Mouse (Mus musculus): Measurements from ENCODE around the gene Six1.
"Not testable (repeated sequence)": the region's sequence is repeated elsewhere in the genome, so short reads cannot be mapped to it uniquely, and the experiment has no call there.

The Six1 gene

GRCm38 (mm10) chr12:73053668-73054241 lies at the start of gene Six1:
Gene Six1, minus strand, starts transcription at chr12:73053887.
- DNase-seq (ENCODE audit: low spot score in 2 of 2), result no peak

DNA sequence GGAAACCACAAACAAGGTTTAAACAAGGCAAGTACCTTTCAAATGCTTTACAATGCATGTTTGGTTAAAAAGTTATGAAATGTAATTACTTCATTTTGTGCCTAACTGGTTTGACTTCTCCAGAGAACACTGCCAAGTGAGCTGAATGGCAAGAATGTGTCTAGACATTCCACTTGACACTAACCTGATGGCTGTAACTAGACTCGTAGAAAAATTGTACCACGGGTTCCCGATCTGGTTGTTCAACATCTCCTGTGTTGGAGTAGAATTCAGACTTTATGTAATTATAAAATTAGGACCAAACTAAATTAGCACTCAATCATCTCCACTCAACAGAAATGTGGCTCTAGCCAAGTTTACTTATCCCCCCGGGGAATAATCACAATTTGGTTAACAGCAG lies 44.9 kb upstream of the Six1 start:
- DNase-seq (ENCODE audit: low spot score in 2 of 2), result no peak

- not testable (repeated sequence) for DNase-seq (ENCODE audit: low spot score in 2 of 2)
These were observed 42.5 kb upstream of the Six1 start for GRCm38 (mm10) chr12:73096177-73096576.

- DNase-seq (ENCODE audit: low spot score in 2 of 2), result no peak
These were observed 40.9 kb upstream of the Six1 start for GRCm38 (mm10) chr12:73094605-73095004.

- DNase-seq (ENCODE audit: low spot score in 2 of 2), result no peak
These were observed 40.5 kb upstream of the Six1 start for GRCm38 (mm10) chr12:73094189-73094588.

GRCm38 (mm10) chr12:73090672-73091335 lies 37.1 kb upstream of the Six1 start:
- DNase-seq (ENCODE audit: low spot score in 2 of 2), result no peak

DNA sequence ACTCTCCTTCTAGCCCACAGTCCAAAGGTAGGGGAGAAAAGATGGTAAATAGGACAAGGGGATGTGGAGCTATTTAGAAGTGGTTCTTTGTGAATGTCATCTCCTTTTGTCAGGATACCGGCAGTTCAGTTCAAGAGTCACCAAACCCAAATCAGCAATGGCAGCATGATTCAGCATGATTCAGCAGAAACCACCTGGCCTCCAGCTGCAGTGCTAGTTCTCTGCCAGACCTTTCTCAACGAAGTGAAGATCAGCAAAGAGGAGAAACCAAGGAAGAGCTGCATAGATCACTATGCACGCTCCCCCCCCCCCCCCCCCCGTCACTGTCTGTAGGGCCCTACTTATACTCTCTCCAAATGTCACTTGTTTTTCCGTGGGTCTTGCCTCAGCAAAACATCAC lies 35.2 kb upstream of the Six1 start:
- no peak for DNase-seq (ENCODE audit: low spot score in 2 of 2)

GRCm38 (mm10) chr12:73088500-73088899 lies 34.8 kb upstream of the Six1 start:
- DNase-seq (ENCODE audit: low spot score in 2 of 2), result no peak

DNA sequence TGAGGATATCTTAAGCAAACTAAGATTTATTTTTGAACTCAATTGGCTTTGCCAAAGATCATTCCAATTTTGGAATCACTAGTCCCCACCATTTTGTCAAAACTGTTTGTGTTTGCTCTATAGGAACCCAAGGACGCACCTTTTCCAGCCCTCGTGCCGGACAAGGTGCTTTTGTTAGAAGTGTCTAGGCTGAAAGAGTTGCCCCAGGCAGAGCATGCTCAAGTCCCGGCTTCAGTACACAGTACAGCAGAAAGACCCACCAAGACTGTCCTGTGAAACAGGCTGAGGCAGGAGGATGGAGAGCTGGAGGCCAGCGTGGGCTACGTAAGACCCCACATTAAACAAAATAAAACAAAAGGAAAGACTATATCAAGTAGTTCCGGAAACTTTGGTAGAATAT lies 33.4 kb upstream of the Six1 start:
- no peak for DNase-seq (ENCODE audit: low spot score in 2 of 2)

- DNase-seq (ENCODE audit: low spot score in 2 of 2), result no peak
These were observed 32.3 kb upstream of the Six1 start for GRCm38 (mm10) chr12:73085739-73086630.

- no peak for DNase-seq (ENCODE audit: low spot score in 2 of 2)
These were observed 30.1 kb upstream of the Six1 start for GRCm38 (mm10) chr12:73083773-73084172.

DNA sequence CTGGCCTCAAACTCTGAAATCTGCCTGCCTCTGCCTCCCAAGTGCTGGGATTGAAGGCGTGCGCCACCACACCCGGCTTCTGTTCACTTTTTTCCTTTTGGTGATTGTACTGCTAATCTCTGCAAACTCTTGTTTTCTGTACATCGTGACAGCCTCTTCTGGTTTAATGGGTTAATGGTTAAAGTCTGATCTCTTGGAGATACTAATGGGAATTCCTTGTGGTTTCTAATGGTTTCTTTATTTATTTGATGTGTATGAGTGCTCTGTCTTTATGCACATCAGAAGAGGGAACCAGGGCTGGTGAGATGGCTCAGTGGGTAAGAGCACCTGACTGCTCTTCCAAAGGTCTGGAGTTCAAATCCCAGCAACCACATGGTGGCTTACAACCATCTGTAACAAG lies 28.1 kb upstream of the Six1 start:
- DNase-seq (ENCODE audit: low spot score in 2 of 2), result not testable (repeated sequence)

- no peak for DNase-seq (ENCODE audit: low spot score in 2 of 2)
These were observed 7.2 kb upstream of the Six1 start for GRCm38 (mm10) chr12:73060805-73061410.

DNA sequence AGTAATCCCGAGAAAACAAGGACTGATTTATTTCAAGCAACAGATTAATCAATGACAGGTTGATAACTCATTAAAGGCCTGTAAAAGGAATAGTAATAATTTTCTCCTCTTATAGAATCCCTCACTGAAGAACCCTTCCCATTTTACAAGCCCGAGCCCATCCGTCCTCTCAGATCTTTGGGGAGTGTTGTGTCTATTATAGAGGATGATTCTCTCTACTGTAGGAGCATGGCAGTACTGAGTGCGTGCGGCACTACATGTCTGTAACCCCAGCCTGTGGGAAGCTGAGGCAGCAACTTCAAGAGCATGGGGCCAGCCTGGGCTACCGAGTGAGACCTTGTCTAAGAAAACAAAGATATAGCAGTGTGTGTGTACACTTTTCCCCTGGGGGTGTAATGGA lies 3.8 kb upstream of the Six1 start:
- no peak for DNase-seq (ENCODE audit: low spot score in 2 of 2)

DNA sequence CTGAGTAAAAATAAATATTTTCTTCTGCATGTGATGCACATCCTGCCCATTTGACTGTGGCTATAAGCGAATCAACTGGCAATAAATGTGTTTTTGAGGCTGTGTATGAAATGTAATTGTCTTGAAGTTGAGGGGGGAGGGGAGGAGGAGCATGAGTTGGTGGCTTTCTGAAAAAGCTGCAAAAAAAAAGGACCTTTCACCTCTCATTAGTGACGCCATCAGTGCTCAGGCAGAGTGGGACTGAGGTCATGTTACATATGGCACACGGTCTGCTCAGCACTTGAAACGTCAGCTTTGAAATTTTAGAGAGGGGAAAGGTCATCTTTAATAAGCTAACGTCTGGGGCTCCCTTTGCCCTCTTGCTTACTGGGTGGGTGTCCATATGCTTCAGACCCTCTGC lies 1.8 kb upstream of the Six1 start:
- DNase-seq (ENCODE audit: low spot score in 2 of 2), result no peak

DNA sequence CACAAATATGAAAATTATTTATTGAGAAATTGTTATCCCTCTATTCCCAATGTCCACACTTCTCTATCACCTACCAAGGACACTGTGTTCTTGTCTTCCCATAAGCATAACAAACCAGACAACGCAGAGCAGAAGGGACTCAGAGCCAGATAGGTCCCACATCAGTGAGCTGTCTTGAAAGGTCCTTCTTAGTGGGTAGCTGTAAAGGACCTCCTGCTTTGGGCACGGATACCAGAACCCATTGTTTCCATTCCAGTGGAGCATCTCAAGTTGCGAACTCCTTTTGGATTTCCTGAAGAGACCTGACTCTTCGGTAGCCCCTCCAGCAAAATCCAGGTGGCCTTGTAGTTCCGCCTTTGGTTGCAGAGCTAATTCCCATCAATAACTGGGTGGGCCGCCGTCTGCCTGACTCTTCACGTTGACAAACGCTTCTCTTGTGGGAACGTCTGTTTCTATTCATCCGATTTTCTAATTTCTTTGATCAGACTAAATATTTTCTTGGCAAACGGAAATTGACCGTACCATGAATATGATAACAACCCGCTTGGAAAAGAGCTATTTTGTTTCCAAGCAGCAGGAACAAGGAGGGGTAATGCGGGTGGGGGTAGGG lies 994 bp upstream of the Six1 start:
- DNase-seq (ENCODE audit: low spot score in 2 of 2), result no peak

DNA sequence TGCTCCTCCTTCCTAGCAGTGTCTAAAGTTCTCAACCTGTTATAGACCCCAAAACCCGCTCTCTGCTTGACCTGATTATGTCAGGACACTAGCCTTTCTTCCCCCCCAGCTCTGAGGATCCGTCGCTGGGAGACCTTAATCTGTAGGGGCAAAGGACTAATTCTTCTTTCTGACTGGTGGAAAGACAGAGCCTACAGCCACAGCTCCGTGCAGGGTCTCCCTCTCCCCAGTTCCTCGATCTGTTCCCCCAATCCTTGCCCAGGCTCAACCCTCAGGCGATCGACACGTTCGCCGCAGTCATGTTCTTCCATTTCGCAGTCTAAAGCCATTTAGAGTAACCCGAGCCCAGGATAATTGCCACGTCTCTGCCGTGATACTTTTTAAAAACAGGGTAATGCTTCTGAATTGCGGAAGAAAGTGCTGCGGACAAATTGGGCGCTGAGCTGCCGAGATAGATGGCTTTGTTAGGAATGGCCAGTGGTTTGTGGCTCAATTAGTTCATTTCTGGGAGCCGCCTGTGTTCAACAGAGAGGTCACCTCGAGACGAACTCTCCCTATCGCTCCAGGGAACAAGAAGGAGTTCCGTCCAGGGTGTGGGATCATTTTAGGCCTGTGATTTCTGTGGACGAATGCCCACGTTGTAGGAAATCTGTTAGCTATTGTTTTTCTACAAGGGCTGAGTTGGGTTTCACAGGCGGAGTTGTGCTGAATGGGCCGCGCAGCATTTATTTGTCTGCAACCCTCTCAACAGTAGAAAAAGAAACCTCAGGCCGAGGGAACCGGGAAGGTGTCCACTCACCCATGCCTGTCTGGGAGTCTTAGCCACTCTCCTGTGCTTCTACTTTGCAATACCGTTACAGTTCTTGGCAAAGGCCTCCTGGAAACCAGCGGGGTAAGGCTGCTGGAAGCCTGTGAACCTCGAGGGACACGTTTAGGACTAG lies 766 bp downstream of the Six1 start:
- no peak for DNase-seq (ENCODE audit: low spot score in 2 of 2)

DNA sequence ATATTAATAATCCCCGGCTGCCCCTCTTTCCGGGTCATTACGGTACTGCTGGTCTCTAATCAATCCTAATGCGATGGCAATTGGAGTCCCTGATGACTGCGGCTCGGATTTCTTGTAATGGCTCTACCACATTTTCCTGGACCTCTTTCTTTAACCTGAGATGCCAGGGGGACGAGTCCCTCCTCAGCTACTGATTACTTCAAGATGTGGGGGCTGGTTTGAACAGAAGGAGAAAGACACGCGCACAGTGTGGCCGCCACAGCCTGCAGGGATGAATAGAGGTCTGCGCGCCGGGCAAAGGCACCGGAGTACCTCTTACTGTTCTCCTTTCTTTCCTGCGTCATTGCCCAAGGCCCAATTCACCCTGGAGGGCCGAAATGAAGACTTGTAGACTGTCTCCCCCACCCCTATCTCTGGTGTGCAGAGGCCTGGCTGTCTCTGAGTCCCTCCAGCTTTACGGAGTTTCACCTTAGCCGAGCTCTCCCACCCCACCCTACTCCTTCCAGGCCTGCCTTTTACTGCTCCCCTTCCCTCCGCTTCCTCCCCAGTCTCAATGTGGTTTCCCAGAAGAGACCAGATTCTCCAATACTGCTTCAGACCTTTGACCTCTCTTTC lies 1.5 kb downstream of the Six1 start:
- no peak for DNase-seq (ENCODE audit: low spot score in 2 of 2)

DNA sequence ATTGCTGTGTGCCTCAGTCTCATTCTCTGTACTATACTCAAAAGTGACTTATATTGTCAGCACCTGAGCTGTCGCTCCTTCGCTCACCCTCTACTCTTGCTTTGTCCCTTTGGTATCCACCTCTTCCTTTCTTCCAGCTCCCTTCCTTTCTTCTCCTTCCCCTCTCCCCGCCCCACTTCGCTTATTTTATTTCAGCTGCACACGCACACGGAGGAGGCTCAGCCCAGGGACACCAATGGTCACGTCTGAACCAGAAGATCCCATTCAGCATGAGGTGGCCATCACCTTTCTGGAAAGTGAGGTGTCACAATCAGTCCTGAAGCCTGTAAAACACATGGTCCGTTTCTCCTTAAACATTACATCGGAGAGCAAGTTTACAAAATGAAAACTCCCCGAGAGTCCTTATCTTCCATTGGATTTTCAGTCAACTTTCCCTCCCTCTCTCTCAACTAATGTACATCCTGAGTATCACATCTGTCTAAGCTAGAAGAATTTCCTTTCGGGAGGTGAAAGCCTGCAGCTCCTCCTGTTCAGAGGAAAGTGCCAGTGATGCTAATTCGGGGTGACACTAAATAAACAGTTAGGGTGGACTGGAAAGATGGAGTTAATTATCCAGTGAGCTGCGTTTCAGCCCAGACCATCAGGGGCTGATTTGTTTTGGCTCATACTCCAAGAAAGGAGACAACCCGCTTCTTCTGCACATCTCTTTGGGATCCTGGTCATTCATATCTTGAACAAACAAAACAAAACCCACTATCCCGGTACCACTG lies 2.7 kb downstream of the Six1 start:
- no peak for DNase-seq (ENCODE audit: low spot score in 2 of 2)

DNA sequence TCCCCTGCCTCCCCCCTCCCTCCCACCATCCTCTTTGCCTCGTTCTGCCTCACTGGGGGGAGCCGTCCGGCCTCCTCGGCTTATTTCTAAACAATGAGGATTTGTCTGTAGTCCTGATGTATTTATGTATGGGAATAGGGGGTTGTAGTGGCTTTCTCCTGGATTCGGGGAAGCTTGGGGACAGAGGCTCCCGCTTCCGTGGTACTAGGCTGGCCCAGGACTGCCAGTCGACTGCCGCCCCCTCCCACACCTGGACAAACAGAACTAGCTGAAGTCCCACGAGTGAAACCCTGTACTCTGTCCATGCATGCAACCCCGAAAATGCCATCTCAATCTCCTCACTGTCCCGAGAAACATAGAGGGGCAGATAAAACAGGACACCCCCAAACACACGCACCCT lies 3.4 kb downstream of the Six1 start:
- no peak for DNase-seq (ENCODE audit: low spot score in 2 of 2)
